Mouse (Mus musculus) heart, postnatal 0 days (tissue): ENCODE measurements around the gene Fopnl.

Experiments
- CTCF ChIP-seq: IDR thresholded peaks from 2 replicates; pipeline ENCODE4 v1.5.1; 2016; ENCODE audit warnings: antibody characterized with exemption, control low read depth, low read depth
- EP300 ChIP-seq: IDR thresholded peaks from 2 replicates; pipeline ENCODE4 v1.6.1; 2016; ENCODE audit warnings: antibody characterized with exemption, low read depth

GRCm38 (mm10) chr16:14306451-14306850 is 10.8 kb downstream of the Fopnl start:
- TF ChIP-seq EP300 (no peak), CTCF (no peak)
